ENCODE assay signal across 12 mouse cellular contexts in the genomic region with DNA sequence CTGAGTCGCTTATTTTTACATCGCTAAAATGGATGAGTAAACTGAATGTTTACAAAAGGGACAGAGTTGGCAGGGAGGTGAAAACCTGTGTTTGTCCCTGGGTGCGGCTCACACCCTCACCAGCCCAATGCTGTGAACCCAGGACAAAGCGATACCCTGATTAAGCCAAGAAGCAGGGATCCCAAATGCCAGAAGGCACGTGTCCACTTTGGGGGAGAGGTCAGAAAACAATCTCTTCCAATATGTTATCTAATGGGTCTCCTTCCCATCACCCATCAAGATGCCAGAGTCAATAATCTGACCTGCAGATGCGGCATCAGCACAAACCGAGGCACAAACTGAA. TPM values are rescaled to one million over a fixed set of nuclear protein-coding genes. Genes with fewer than 3 reads are reported as not detected.
DNase-seq lines count a peak whose midpoint lies in the region; ATAC-seq and TF ChIP-seq lines count a peak whose summit lies in the region.
"Had no signal": no experiment of that assay in that cellular context is flagged by ENCODE, and none has a peak within 500 bp of the region (broad histone marks: within the 10 kb centered on the region; RNA-seq: fewer than 3 reads in every experiment).

No protein-coding gene starts in this region.

- ATAC-seq in heart, embryonic 11.5 days (replicated peaks; ENCODE audit: insufficient number of reproducible peaks, low FRiP score, low TSS enrichment) = no peak
- ATAC-seq in embryonic facial prominence, embryonic 14.5 days (ENCODE audit: low read depth) = no peak
- no peak for ATAC-seq in limb, embryonic 14.5 days (ENCODE audit: low FRiP score, low read depth)
- ATAC-seq in forebrain, embryonic 12.5 days (ENCODE audit: low FRiP score) = no peak
- ATAC-seq: midbrain, embryonic 15.5 days had no signal

- TF ChIP-seq POLR2A in lung, adult 2 months (IDR thresholded peaks at IDR 0.05; ENCODE audit: borderline replicate concordance, extremely low read depth, low read depth, low read length) = no peak
- TF ChIP-seq POLR2A in limb, embryonic 14.5 days (IDR thresholded peaks at IDR 0.05; ENCODE audit: borderline replicate concordance, extremely low read depth, insufficient read depth, insufficient read length) = no peak

- H3K9ac ChIP-seq in heart, embryonic 11.5 days (ENCODE audit: low read depth, low read length) = no peak overlapping the region
- H3K9ac ChIP-seq in embryonic facial prominence, embryonic 14.5 days (ENCODE audit: low read depth, low read length) = no peak overlapping the region
- no peak overlapping the region for H3K9ac ChIP-seq in limb, embryonic 14.5 days (ENCODE audit: low read depth, low read length, severe bottlenecking)
- no peak overlapping the region for H3K9ac ChIP-seq in forebrain, embryonic 12.5 days
- H3K9ac ChIP-seq: midbrain, embryonic 15.5 days; neural tube, embryonic 12.5 days had no signal

- H3K4me2 ChIP-seq in heart, embryonic 11.5 days = peak overlapping the region; percentile 27
- no peak overlapping the region for H3K4me2 ChIP-seq in embryonic facial prominence, embryonic 14.5 days (ENCODE audit: low read depth, low read length)
- H3K4me2 ChIP-seq in limb, embryonic 14.5 days (replicated peaks; ENCODE audit: low read depth, low read length, severe bottlenecking) = no peak overlapping the region
- no peak overlapping the region for H3K4me2 ChIP-seq in forebrain, embryonic 12.5 days
- H3K4me2 ChIP-seq: midbrain, embryonic 15.5 days; neural tube, embryonic 12.5 days had no signal

- H3K27ac ChIP-seq in heart, embryonic 11.5 days (ENCODE audit: low read depth, low read length) = peak overlapping the region; percentile 86
- peak overlapping the region; percentile 45 for H3K27ac ChIP-seq in embryonic facial prominence, embryonic 14.5 days (replicated peaks; ENCODE audit: low read depth, low read length)
- peak overlapping the region; percentile 65; the same call in 1 of the 2 replicates for H3K27ac ChIP-seq in limb, embryonic 14.5 days (replicated peaks; ENCODE audit: low read depth, low read length)
- no peak overlapping the region for H3K27ac ChIP-seq in forebrain, embryonic 12.5 days
- H3K27ac ChIP-seq: hindbrain, embryonic 10.5 days; midbrain, embryonic 15.5 days; neural tube, embryonic 12.5 days had no signal

- no peaks in the 10 kb centered on the region for H3K9me3 ChIP-seq in heart, embryonic 11.5 days (replicated peaks; ENCODE audit: control insufficient read depth, low read length)
- no peaks in the 10 kb centered on the region for H3K9me3 ChIP-seq in embryonic facial prominence, embryonic 14.5 days (ENCODE audit: control insufficient read depth, low read length)
- no peaks in the 10 kb centered on the region for H3K9me3 ChIP-seq in limb, embryonic 14.5 days (ENCODE audit: control insufficient read depth, low read length)
- H3K9me3 ChIP-seq in forebrain, embryonic 12.5 days = no peaks in the 10 kb centered on the region
- H3K9me3 ChIP-seq: hindbrain, embryonic 10.5 days; midbrain, embryonic 15.5 days; neural tube, embryonic 12.5 days had no signal

- WGBS in heart, embryonic 11.5 days (ENCODE audit: insufficient replicate concordance) = 56% methylated on average over 7 of the region's 7 CpGs
- 47% methylated on average over 7 of the region's 7 CpGs for WGBS in lung, adult 2 months
- WGBS in embryonic facial prominence, embryonic 14.5 days = 68% methylated on average over 7 of the region's 7 CpGs
- 75% methylated on average over 7 of the region's 7 CpGs for WGBS in limb, embryonic 14.5 days
- 86% methylated on average over 7 of the region's 7 CpGs for WGBS in forebrain, embryonic 12.5 days

- no peak for DNase-seq in heart, adult 11 months
- peak; percentile 39 for DNase-seq in lung, adult 2 months
- no peak for DNase-seq in lung, adult 18-20 months
- DNase-seq in embryonic facial prominence, embryonic 14.5 days (ENCODE audit: low spot score) = no peak
- no peak for DNase-seq in limb, embryonic 14.5 days (ENCODE audit: low spot score)
- no peak for DNase-seq in cerebellum, postnatal 4 days (ENCODE audit: low spot score in 2 of 2)
- DNase-seq: spleen, adult 18-20 months had no signal

- H3K36me3 ChIP-seq in heart, embryonic 11.5 days (ENCODE audit: control insufficient read depth, insufficient read depth, low read length) = no peaks in the 10 kb centered on the region
- H3K36me3 ChIP-seq in embryonic facial prominence, embryonic 14.5 days (ENCODE audit: control insufficient read depth, insufficient read depth, low read length) = 0 out of 2 replicates have a peak, but pooled peaks cover 9% of the 10 kb centered on the region
- H3K36me3 ChIP-seq in limb, embryonic 14.5 days (ENCODE audit: control insufficient read depth, insufficient read depth, low read length) = peaks cover 9% of the 10 kb centered on the region; the same call in 1 of the 2 replicates
- no peaks in the 10 kb centered on the region for H3K36me3 ChIP-seq in forebrain, embryonic 12.5 days (replicated peaks)
- H3K36me3 ChIP-seq: midbrain, embryonic 15.5 days; neural tube, embryonic 12.5 days had no signal

- peaks cover 47% of the 10 kb centered on the region for H3K4me1 ChIP-seq in heart, embryonic 11.5 days (ENCODE audit: control insufficient read depth, insufficient read depth, low read length)
- H3K4me1 ChIP-seq in lung, adult 2 months (ENCODE audit: control insufficient read depth, insufficient read depth, low read length) = peaks cover 12% of the 10 kb centered on the region
- H3K4me1 ChIP-seq in embryonic facial prominence, embryonic 14.5 days (ENCODE audit: control insufficient read depth, insufficient read depth, low read length) = peaks cover 35% of the 10 kb centered on the region
- H3K4me1 ChIP-seq in limb, embryonic 14.5 days (ENCODE audit: control insufficient read depth, insufficient read depth, low read length) = peaks cover 50% of the 10 kb centered on the region
- no peaks in the 10 kb centered on the region; the same call in 1 of the 2 replicates for H3K4me1 ChIP-seq in forebrain, embryonic 12.5 days
- H3K4me1 ChIP-seq: midbrain, embryonic 15.5 days; neural tube, embryonic 12.5 days had no signal

- no peaks in the 10 kb centered on the region for H3K27me3 ChIP-seq in heart, embryonic 11.5 days (ENCODE audit: control insufficient read depth, insufficient read depth, low read length)
- no peaks in the 10 kb centered on the region for H3K27me3 ChIP-seq in embryonic facial prominence, embryonic 14.5 days (replicated peaks; ENCODE audit: control insufficient read depth, insufficient read depth, low read length)
- H3K27me3 ChIP-seq in limb, embryonic 14.5 days (ENCODE audit: control insufficient read depth, insufficient read depth, low read length) = no peaks in the 10 kb centered on the region
- no peaks in the 10 kb centered on the region for H3K27me3 ChIP-seq in forebrain, embryonic 12.5 days
- H3K27me3 ChIP-seq: midbrain, embryonic 15.5 days; neural tube, embryonic 12.5 days had no signal

- no peak overlapping the region for H3K4me3 ChIP-seq in heart, embryonic 11.5 days (ENCODE audit: low read depth, low read length)
- no peak overlapping the region for H3K4me3 ChIP-seq in lung, adult 2 months (replicated peaks; ENCODE audit: extremely low read depth, low read depth, low read length)
- H3K4me3 ChIP-seq in embryonic facial prominence, embryonic 14.5 days (ENCODE audit: low read depth, low read length) = no peak overlapping the region
- H3K4me3 ChIP-seq in limb, embryonic 14.5 days (replicated peaks; ENCODE audit: low read length) = no peak overlapping the region
- no peak overlapping the region for H3K4me3 ChIP-seq in forebrain, embryonic 12.5 days (replicated peaks)
- H3K4me3 ChIP-seq: hindbrain, embryonic 10.5 days; midbrain, embryonic 15.5 days; neural tube, embryonic 12.5 days had no signal

- TF ChIP-seq CTCF in lung, adult 2 months (IDR thresholded peaks at IDR 0.05; ENCODE audit: insufficient read depth, low read length) = no peak

RNA-seq across cellular contexts. Expression of gene Slc38a4, which starts 51.3 kb away (rescaled TPM):
- 177 and 185 TPM in 2 replicates for polyA plus RNA-seq in heart, embryonic 11.5 days (2014; fragmentation: Nextera tagmentation; extraction: Ambion mirVana)
- 5.8 and 6.7 TPM in 2 replicates for polyA plus RNA-seq in lung, adult 2 months (2012; rRNA removed)
- polyA plus RNA-seq in embryonic facial prominence, embryonic 14.5 days (2014; fragmentation: Nextera tagmentation; extraction: Ambion mirVana) = 89.0 and 93.5 TPM in 2 replicates
- polyA plus RNA-seq in limb, embryonic 14.5 days (2012; rRNA removed) = 80.0 and 101 TPM in 2 replicates
- polyA plus RNA-seq in limb, embryonic 14.5 days (2014; fragmentation: Nextera tagmentation; extraction: Ambion mirVana) = 111 and 118 TPM in 2 replicates
- 8.8 and 14.1 TPM in 2 replicates for polyA plus RNA-seq in forebrain, embryonic 12.5 days (2016; fragmentation: Nextera tagmentation; extraction: Ambion mirVana)
